Mouse (Mus musculus) testis, adult 2 months (tissue): ENCODE results near the gene Pea15a. TPM values are rescaled to one million over a fixed set of nuclear protein-coding genes. Genes with fewer than 3 reads are reported as not detected.

Experiments used
- H3K27ac ChIP-seq: fragments of 200-500 bp; 2 replicates; pipeline ENCODE4 v1.5.1; 2012; ENCODE audit warnings: low read depth, low read length; ENCODE audit not compliant: control insufficient read depth, insufficient read depth
- H3K27me3 ChIP-seq: fragments of 200-500 bp; 2 replicates; pipeline ENCODE4 v1.6.1; 2012; ENCODE audit warnings: mild to moderate bottlenecking, low read length, moderate library complexity; ENCODE audit not compliant: control insufficient read depth, insufficient read depth
- H3K36me3 ChIP-seq: fragments of 200-500 bp; 2 replicates; pipeline ENCODE4 v1.6.1; 2012; ENCODE audit warnings: mild to moderate bottlenecking, low read length; ENCODE audit not compliant: control insufficient read depth, insufficient read depth
- H3K4me1 ChIP-seq: fragments of 200-500 bp; 2 replicates; pipeline ENCODE4 v1.6.1; 2012; ENCODE audit warnings: low read length; ENCODE audit not compliant: control insufficient read depth, insufficient read depth
- H3K4me3 ChIP-seq: fragments of 200-500 bp; 2 replicates; pipeline ENCODE4 v1.5.1; 2012; ENCODE audit warnings: low read depth, mild to moderate bottlenecking, low read length, moderate library complexity, mixed read lengths; ENCODE audit not compliant: control insufficient read depth
- CTCF ChIP-seq: fragments of 200-500 bp; IDR thresholded peaks from 2 replicates; pipeline ENCODE4 v1.5.1; 2012; ENCODE audit warnings: low read depth, mild to moderate bottlenecking, inconsistent platforms, low read length, moderate library complexity; ENCODE audit not compliant: control insufficient read depth, insufficient read depth, insufficient replicate concordance
- POLR2A ChIP-seq: fragments of 200-500 bp; IDR thresholded peaks from 2 replicates; pipeline ENCODE4 v1.6.1; 2012; ENCODE audit warnings: low read depth, mild to moderate bottlenecking, inconsistent platforms, low read length, moderate library complexity; ENCODE audit not compliant: control insufficient read depth
- polyA plus RNA-seq: library from polyadenylated mRNA; depleted of rRNA; stranded (reverse); fragments of >200 nt; gene quantifications from 2 replicates; pipeline ENCODE4 v1.2.3, GENCODE M21; 2012

The Pea15a gene
- polyA plus RNA-seq, 1 experiment: 15.8 TPM

- Histone ChIP-seq H3K36me3 (no peaks in the 10 kb centered on the region), H3K4me1 (no peaks in the 10 kb centered on the region), H3K27me3 (no peaks in the 10 kb centered on the region), H3K4me3 (no peak overlapping the region), H3K27ac (no peak overlapping the region)
- TF ChIP-seq CTCF (no peak), POLR2A (no peak)
Observed at GRCm38 (mm10) chr1:172229215-172229614, 22.6 kb upstream of the Pea15a start.

DNA sequence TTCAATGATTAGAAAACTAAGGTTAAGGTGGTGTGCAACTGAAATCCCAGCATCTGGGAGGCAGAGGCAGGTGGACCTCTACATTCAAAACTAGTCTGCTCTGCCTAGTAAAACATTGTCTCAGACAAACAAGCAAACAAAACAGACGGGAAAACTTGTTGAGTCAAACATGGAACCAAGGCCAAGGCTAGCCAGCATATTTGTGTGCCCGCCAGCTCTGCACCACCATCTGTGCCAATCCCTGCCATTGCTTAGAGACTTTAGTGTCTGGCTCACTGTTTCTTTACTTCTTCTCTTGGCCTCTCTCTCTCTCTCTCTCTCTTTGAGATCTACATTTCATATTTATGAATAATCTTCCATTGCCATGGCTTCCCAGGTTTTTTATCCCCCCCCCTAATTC lies 21.6 kb upstream of the Pea15a start:
- TF ChIP-seq POLR2A: no peak
- no peak for TF ChIP-seq CTCF

DNA sequence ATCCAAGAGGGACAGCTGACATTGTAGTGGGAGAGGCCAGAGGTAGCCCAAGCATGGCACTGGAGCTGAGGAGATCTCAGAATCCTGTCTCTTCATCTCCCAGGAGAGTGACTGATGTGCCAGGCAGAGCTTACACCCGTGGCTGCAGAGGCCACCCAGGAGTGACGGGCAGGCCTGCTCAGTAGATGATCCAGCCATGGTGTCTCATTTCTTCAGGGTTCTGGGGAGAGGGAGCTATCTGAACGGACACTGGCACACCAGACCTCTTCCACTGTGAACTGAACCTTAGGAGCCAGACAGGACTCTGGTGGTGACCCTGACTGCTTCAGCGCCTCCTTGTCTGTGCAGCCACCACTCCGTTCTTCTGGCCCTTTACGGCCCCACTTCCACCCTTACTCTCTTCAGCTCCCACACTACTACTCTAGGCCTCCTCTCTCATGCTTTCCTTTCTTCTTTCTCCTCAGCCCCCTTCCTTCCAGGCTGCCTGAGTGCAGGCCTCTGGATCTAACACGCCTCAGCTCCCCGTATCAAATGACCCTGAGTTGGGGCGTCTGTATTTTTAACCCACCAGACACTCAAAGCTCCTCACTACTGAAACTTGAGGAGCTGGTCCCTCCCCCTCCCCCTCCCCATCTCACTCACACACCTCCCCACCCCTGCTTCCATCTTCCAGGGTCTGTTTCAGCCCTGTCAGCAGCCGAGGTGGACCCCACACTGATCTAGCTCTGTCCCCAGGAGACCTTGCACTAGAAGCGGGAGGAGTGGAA lies 14.9 kb upstream of the Pea15a start:
- Histone ChIP-seq H3K27ac (no peak overlapping the region), H3K27me3 (no peaks in the 10 kb centered on the region), H3K4me1 (peaks cover 6% of the 10 kb centered on the region), H3K36me3 (no peaks in the 10 kb centered on the region), H3K4me3 (no peak overlapping the region)
- TF ChIP-seq CTCF: no peak
- no peak for TF ChIP-seq POLR2A

More for the DNA sequence above, 21.6 kb upstream of the Pea15a start:
- H3K27ac ChIP-seq: no peak overlapping the region
- H3K4me3 ChIP-seq: no peak overlapping the region
- H3K36me3 ChIP-seq: no peaks in the 10 kb centered on the region
- no peaks in the 10 kb centered on the region for H3K4me1 ChIP-seq
- no peaks in the 10 kb centered on the region for H3K27me3 ChIP-seq

GRCm38 (mm10) chr1:172220414-172220813 lies 13.8 kb upstream of the Pea15a start:
- no peaks in the 10 kb centered on the region for H3K27me3 ChIP-seq
- H3K4me1 ChIP-seq: peaks cover 6% of the 10 kb centered on the region
- H3K36me3 ChIP-seq: no peaks in the 10 kb centered on the region
- no peak for TF ChIP-seq POLR2A
- TF ChIP-seq CTCF: no peak
- H3K27ac ChIP-seq: no peak overlapping the region
- H3K4me3 ChIP-seq: no peak overlapping the region

DNA sequence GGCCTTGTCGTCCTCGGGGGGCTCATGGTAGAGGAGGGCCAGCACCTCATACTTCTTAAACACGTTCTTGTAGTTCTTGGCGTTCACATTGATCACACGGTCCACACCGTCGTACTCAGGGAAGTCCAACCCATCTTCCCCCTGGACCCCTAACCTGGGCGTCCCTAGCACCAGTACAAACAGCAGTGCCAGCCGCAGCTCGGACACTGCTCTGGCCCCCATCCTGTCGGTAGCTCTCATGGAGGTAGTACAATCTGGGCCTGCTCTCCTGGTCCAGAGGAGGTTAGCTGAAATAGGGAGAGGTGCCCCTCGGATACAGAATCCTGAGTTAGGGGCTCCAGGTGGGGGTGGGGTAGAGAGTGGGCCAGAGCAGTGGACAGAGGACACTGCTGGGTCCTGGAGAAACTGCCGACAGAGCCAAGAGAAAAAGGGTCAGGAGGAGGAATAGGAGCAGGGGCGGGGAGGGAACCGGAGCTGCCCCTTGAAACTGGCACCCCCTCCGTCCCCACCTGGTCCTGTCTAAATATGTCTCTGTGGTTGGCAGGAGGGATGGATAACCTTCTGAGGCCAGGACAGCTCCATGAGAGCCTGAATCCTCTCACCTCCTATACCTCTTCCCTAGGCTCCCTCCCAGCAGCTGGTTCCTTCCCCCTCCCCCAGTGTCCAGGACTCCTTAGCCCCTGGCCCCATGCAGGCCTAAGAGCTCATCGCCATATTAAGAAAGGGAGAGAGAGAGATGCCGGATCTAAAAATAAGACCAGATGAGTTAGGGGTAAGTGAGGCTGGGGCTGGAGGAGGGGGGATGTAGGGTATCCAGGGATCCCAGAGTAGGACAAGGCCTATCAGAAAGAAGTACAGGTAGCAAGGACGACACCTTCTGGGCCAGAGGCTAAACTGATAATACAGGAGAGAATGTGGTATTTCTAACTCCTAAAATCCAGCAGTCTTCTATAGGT lies 13.1 kb upstream of the Pea15a start, which contains the start of gene Casq1:
Gene Casq1 (minus strand): TSS at position 418 of the 956 bp plus-strand sequence.
- no peak within 1 kb of the TSS for H3K27ac ChIP-seq
- TF ChIP-seq CTCF: no peak
- TF ChIP-seq POLR2A: no peak
- H3K4me1 ChIP-seq: peaks cover 6% of the 10 kb centered on the region
- no peaks in the 10 kb centered on the region for H3K27me3 ChIP-seq
- no peak within 1 kb of the TSS for H3K4me3 ChIP-seq
- no peaks in the 10 kb centered on the region for H3K36me3 ChIP-seq

- Histone ChIP-seq H3K27me3 (no peaks in the 10 kb centered on the region), H3K4me3 (no peak overlapping the region), H3K36me3 (no peaks in the 10 kb centered on the region), H3K27ac (no peak overlapping the region), H3K4me1 (peaks cover 6% of the 10 kb centered on the region)
- TF ChIP-seq CTCF (no peak), POLR2A (no peak)
Observed at GRCm38 (mm10) chr1:172218164-172218910, 11.7 kb upstream of the Pea15a start.
